Mouse (Mus musculus) ES-E14 (cell line): Measurements from ENCODE around the gene Clmn.

ENCODE experiments used
- HCFC1 ChIP-seq: IDR thresholded peaks from 2 replicates; pipeline ENCODE4 v1.6.1; 2012; ENCODE audit warnings: low read length, inconsistent platforms, borderline replicate concordance; ENCODE audit not compliant: insufficient read depth
- MAFK ChIP-seq: IDR thresholded peaks from 2 replicates; pipeline ENCODE4 v1.6.1; 2014; ENCODE audit warnings: mild to moderate bottlenecking, low read depth, low read length, inconsistent platforms; ENCODE audit not compliant: insufficient read depth

DNA sequence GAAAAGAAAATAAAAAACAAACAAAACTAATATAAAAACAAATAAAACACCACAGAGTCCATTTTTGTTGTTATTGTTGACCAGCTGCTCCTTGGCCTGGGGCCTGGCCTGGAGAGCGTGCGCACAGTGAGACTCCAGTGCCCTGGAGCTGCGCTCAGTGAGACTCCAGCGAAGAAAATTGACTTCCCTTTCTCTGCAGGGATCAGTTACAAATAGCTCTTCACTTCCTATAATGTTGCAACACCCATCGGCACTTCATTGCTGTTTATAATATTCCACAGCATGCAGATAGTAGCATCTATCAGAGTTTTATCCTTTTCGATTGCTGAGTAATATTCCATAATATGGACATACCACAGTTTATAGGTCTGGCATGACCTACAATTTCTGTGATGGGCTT, 28.6 kb downstream of the Clmn start:
- TF ChIP-seq HCFC1 (no peak), MAFK (no peak)
